Mouse (Mus musculus): ENCODE results near the gene Tcf7l2. TPM values are rescaled to one million over a fixed set of nuclear protein-coding genes. Genes with fewer than 3 reads are reported as not detected.

Gene Tcf7l2
- polyA plus RNA-seq, 1 experiment from 2014 or later = 76.8 TPM

DNA sequence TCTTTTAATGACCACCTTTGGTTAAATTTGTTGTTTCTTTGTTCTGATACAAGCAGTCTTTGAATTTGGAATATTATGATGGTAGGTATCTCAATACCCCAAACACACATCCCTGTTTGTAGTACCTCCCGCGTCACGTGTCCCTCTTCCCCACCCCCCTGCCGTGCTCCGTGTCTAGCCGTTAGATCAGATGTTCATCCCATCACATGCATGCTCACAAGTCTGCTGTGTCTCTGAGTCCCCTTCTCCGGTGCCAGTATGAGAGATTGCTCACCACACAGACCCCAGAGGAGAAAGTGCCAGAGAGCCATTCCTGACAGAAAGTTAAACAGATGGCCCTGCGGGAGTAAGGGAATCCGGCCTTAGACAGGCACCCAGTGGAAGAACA is 186.0 kb downstream of the Tcf7l2 start:
- 81% methylated on average over 9 of the region's 9 CpGs for WGBS
- Histone ChIP-seq H3K9ac (ENCODE audit: low read length) (no peak overlapping the region), H3K4me3 (replicated peaks; ENCODE audit: low read length) (no peak overlapping the region), H3K36me3 (ENCODE audit: control insufficient read depth, insufficient read depth, low read length) (peaks cover 7% of the 10 kb centered on the region), H3K27me3 (ENCODE audit: control insufficient read depth, insufficient read depth, low read length) (no peaks in the 10 kb centered on the region), H3K4me1 (ENCODE audit: control insufficient read depth, insufficient read depth, low read length) (no peaks in the 10 kb centered on the region), H3K27ac (ENCODE audit: low read length) (no peak overlapping the region), H3K9me3 (replicated peaks; ENCODE audit: control insufficient read depth, low read length) (no peaks in the 10 kb centered on the region), H3K4me2 (ENCODE audit: low read depth, low read length) (no peak overlapping the region)
- no peak for ATAC-seq (ENCODE audit: insufficient read depth, low FRiP score)

DNA sequence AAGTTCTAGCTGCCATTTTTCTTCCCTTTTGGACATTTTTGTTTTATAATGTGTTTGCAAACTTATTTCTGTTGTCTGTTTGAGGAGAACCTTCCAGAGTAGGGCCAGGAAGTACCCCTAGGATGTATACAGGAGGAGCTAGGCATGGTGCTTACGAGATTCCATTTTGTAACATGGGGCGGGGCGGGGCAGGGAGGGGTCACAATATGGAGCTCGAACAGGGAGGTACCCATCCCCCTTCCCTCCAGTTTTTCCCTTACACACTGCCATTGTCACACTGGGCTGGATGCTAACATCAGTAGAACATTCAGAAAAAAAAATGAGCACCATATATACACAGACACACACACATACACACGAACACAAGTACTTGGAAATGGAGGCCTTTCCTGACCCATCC is 187.1 kb downstream of the Tcf7l2 start:
- Histone ChIP-seq H3K36me3 (ENCODE audit: control insufficient read depth, insufficient read depth, low read length) (peaks cover 5% of the 10 kb centered on the region), H3K4me3 (replicated peaks; ENCODE audit: low read length) (no peak overlapping the region), H3K9ac (ENCODE audit: low read length) (no peak overlapping the region), H3K27ac (ENCODE audit: low read length) (no peak overlapping the region), H3K27me3 (ENCODE audit: control insufficient read depth, insufficient read depth, low read length) (no peaks in the 10 kb centered on the region), H3K9me3 (replicated peaks; ENCODE audit: control insufficient read depth, low read length) (no peaks in the 10 kb centered on the region), H3K4me2 (ENCODE audit: low read depth, low read length) (no peak overlapping the region), H3K4me1 (ENCODE audit: control insufficient read depth, insufficient read depth, low read length) (no peaks in the 10 kb centered on the region)
- WGBS = 87% methylated on average over 5 of the region's 5 CpGs
- ATAC-seq (ENCODE audit: insufficient read depth, low FRiP score) = peak; percentile 21; the same call in 1 of the 2 replicates

DNA sequence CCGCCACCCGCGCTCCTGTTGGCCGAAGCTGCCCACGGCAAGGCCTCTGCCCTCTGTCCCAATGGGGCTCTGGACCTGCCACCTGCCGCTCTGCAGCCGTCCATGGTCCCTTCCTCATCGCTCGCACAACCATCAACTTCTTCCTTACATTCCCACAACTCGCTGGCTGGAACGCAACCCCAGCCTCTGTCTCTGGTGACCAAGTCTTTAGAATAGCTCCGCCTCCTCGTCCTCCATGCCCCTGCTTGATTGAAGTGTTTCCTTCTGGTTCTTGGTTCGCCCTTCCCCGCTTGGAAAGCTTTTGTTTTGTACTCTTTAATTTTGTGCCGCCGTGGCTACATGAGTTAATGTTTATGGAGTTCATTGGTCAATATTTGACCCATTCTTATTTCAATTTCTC is 190.0 kb downstream of the Tcf7l2 start:
- ATAC-seq (ENCODE audit: insufficient read depth, low FRiP score) = no peak
- Histone ChIP-seq H3K27me3 (ENCODE audit: control insufficient read depth, insufficient read depth, low read length) (no peaks in the 10 kb centered on the region), H3K4me1 (ENCODE audit: control insufficient read depth, insufficient read depth, low read length) (no peaks in the 10 kb centered on the region; the same call in 1 of the 2 replicates), H3K9ac (ENCODE audit: low read length) (no peak overlapping the region), H3K4me2 (ENCODE audit: low read depth, low read length) (no peak overlapping the region), H3K9me3 (replicated peaks; ENCODE audit: control insufficient read depth, low read length) (no peaks in the 10 kb centered on the region), H3K27ac (ENCODE audit: low read length) (no peak overlapping the region), H3K36me3 (ENCODE audit: control insufficient read depth, insufficient read depth, low read length) (peaks cover 5% of the 10 kb centered on the region), H3K4me3 (replicated peaks; ENCODE audit: low read length) (no peak overlapping the region)
- WGBS = 94% methylated on average over 17 of the region's 17 CpGs

DNA sequence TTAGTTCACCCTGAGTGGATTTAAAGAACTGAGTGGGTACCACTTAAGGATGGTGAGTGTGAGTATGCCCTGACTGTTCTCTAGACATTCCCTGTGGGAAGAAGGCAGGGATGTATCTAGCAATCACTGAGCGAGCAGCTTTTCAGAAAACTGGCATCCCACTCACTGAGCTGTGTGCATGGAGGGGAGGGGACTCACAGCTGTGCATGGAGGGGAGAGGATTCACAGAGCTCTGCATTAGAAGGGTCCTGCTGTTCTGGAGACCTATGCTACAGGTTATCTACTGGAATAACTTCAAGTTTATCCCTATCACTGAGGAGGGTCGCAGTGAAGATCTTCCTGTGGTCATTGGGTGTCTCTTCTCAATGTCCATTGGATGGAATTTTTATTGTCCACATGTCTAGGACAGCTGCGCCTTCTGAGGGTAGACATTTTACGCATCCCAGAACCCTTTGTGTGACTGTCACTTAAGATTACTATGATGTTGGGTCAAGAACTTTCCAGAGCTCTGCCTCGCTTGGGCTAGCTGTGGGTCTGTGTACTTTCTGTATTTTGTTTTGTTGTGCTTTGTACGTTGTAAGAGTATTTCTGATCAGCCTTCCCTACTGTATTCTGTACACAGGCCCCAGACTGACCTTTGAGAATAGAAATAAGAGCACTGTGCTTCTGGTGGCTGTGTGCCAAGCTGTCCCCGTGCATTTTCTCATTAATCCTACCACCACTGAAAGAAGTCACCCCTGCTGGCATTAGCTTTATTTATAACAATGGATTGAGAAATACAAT is 192.5 kb downstream of the Tcf7l2 start:
- H3K9me3 ChIP-seq (replicated peaks; ENCODE audit: control insufficient read depth, low read length) = no peaks in the 10 kb centered on the region
- no peak overlapping the region for H3K27ac ChIP-seq (ENCODE audit: low read length)
- peaks cover 5% of the 10 kb centered on the region for H3K36me3 ChIP-seq (ENCODE audit: control insufficient read depth, insufficient read depth, low read length)
- no peaks in the 10 kb centered on the region for H3K27me3 ChIP-seq (ENCODE audit: control insufficient read depth, insufficient read depth, low read length)
- no peak overlapping the region for H3K4me3 ChIP-seq (replicated peaks; ENCODE audit: low read length)
- 61% methylated on average over 7 of the region's 7 CpGs for WGBS
- H3K4me2 ChIP-seq (ENCODE audit: low read depth, low read length) = no peak overlapping the region
- no peaks in the 10 kb centered on the region; the same call in 1 of the 2 replicates for H3K4me1 ChIP-seq (ENCODE audit: control insufficient read depth, insufficient read depth, low read length)
- no peak overlapping the region for H3K9ac ChIP-seq (ENCODE audit: low read length)
- 0 out of 2 replicates have a peak, but pooled peaks have one; percentile 14 for ATAC-seq (ENCODE audit: insufficient read depth, low FRiP score)

DNA sequence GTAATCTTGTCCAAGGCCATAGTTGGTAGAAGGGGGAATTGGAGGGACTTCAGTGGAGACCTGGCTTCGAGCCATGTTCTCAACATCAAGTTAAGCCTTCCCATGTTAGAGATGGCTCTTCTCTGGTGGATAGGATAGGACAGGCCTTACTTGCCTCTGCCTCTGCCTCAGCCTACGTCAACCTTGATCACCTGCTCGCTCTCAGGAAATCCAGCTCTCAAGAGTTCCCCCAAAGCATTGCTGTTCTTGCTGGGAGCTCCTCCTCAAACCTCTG is 193.0 kb downstream of the Tcf7l2 start:
- Histone ChIP-seq H3K4me1 (ENCODE audit: control insufficient read depth, insufficient read depth, low read length) (no peaks in the 10 kb centered on the region; the same call in 1 of the 2 replicates), H3K27me3 (ENCODE audit: control insufficient read depth, insufficient read depth, low read length) (no peaks in the 10 kb centered on the region), H3K36me3 (ENCODE audit: control insufficient read depth, insufficient read depth, low read length) (peaks cover 5% of the 10 kb centered on the region), H3K27ac (ENCODE audit: low read length) (no peak overlapping the region), H3K4me3 (replicated peaks; ENCODE audit: low read length) (no peak overlapping the region), H3K9me3 (replicated peaks; ENCODE audit: control insufficient read depth, low read length) (no peaks in the 10 kb centered on the region), H3K9ac (ENCODE audit: low read length) (no peak overlapping the region), H3K4me2 (ENCODE audit: low read depth, low read length) (no peak overlapping the region)
- WGBS = 79% methylated on average over 3 of the region's 3 CpGs
- ATAC-seq (ENCODE audit: insufficient read depth, low FRiP score) = 0 out of 2 replicates have a peak, but pooled peaks have one; percentile 12

DNA sequence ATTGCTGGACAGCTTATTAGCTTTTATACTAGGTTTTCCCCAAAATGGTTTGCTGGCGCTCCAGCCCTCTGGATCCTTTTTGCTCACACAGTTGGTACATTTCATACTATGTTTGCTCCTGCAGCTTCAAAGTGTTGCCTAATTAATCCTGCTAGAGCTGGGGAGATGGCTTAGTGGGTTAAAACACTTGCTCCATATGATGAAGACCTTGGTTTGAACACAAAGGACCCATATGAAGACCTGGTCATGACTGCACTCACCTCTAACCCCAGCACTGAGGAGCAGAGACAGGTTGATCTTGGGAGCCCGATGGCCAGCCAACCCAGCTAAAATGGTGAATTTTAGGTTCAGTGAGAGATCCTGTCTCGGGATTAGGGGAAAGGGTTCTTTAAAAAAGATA is 195.4 kb downstream of the Tcf7l2 start:
- 91% methylated on average over 3 of the region's 3 CpGs for WGBS
- H3K27ac ChIP-seq (ENCODE audit: low read length) = no peak overlapping the region
- no peak overlapping the region for H3K4me2 ChIP-seq (ENCODE audit: low read depth, low read length)
- H3K36me3 ChIP-seq (ENCODE audit: control insufficient read depth, insufficient read depth, low read length) = no peaks in the 10 kb centered on the region
- H3K9ac ChIP-seq (ENCODE audit: low read length) = no peak overlapping the region
- no peaks in the 10 kb centered on the region for H3K27me3 ChIP-seq (ENCODE audit: control insufficient read depth, insufficient read depth, low read length)
- H3K4me3 ChIP-seq (replicated peaks; ENCODE audit: low read length) = no peak overlapping the region
- H3K4me1 ChIP-seq (ENCODE audit: control insufficient read depth, insufficient read depth, low read length) = peaks cover 13% of the 10 kb centered on the region
- no peak for ATAC-seq (ENCODE audit: insufficient read depth, low FRiP score)
- no peaks in the 10 kb centered on the region for H3K9me3 ChIP-seq (replicated peaks; ENCODE audit: control insufficient read depth, low read length)

DNA sequence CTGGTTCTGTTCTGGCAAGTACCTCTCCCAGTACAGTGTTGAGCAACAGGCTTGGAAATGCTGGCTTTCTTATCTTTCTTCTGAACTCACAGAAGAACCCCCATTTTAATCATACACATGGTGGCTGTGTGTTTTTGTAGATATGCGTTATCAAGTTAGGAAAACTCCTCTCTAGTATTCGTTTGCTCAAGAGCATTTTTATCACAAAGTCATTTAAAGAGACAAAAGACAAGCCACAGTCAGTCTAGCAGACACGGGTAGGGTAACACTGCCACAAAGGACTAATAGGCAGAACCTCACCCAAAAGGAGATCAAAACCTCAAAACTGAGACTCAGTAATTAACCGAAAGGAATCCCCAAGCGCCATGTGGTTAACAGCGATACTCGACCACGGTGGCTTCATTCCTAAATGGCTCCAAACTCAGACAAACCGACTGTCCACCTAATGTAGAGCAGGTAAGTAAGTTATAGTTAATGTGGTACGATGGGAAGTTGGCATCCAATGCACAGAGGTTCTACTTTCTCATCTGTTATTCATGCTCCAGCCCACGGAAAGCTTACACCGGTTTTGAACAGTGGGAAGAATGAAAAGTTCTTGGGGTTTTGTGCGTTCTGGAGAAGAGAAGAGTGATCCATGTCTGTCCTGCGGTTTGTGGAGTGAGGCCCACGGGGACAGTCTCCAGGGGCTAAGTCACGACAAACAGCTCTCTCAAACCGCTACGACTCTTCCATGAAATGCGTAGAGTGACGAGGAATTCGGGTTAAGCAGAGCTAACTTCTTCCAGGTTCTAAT is 196.8 kb downstream of the Tcf7l2 start:
- H3K36me3 ChIP-seq (ENCODE audit: control insufficient read depth, insufficient read depth, low read length) = no peaks in the 10 kb centered on the region
- H3K4me3 ChIP-seq (replicated peaks; ENCODE audit: low read length) = no peak overlapping the region
- H3K9me3 ChIP-seq (replicated peaks; ENCODE audit: control insufficient read depth, low read length) = no peaks in the 10 kb centered on the region
- ATAC-seq (ENCODE audit: insufficient read depth, low FRiP score) = no peak
- no peak overlapping the region for H3K27ac ChIP-seq (ENCODE audit: low read length)
- no peak overlapping the region for H3K9ac ChIP-seq (ENCODE audit: low read length)
- H3K4me1 ChIP-seq (ENCODE audit: control insufficient read depth, insufficient read depth, low read length) = peaks cover 13% of the 10 kb centered on the region
- no peak overlapping the region for H3K4me2 ChIP-seq (ENCODE audit: low read depth, low read length)
- WGBS = 83% methylated on average over 21 of the region's 21 CpGs
- H3K27me3 ChIP-seq (ENCODE audit: control insufficient read depth, insufficient read depth, low read length) = no peaks in the 10 kb centered on the region

DNA sequence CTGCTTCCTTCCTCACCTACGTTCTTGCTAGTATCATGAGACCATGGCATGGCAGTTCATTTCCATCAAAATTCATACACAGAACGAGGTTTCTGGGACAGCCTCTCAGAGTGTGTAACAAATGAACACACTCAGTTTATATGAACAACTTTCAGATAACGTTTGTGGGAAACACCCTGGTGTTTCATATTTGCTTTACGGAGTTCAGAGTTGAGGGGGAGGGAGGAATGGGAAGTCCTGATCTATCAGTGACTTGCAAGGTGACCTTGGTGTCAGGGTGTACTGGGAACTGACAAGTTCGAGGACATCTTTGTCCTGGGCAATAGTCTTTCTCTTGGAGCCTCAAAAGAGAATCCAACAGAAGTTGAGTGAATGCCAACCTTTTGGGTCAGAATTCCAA is 197.5 kb downstream of the Tcf7l2 start:
- WGBS = 65% methylated on average over 5 of the region's 5 CpGs
- no peak for ATAC-seq (ENCODE audit: insufficient read depth, low FRiP score)

DNA sequence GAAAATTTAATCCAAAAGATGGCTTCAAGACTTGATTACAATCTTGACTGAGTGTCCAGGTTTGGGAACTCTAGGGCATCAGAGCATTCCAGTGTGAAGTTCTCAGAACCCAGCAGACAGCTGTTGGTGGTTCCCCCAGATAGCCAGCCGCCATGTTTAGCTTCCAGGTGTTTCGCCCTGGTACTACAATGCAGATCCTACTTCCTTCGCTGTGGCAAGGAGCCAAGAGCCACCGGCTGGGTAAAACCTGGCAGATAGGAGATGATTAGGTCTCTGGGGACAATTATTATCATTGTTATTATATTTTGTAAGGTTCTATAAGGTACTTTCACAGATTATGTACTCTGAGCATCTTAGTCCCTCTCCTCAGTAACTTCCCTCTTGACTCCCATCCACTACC is 198.1 kb downstream of the Tcf7l2 start:
- Histone ChIP-seq H3K27ac (ENCODE audit: low read length) (no peak overlapping the region), H3K4me1 (ENCODE audit: control insufficient read depth, insufficient read depth, low read length) (peaks cover 13% of the 10 kb centered on the region), H3K27me3 (ENCODE audit: control insufficient read depth, insufficient read depth, low read length) (no peaks in the 10 kb centered on the region), H3K9ac (ENCODE audit: low read length) (no peak overlapping the region), H3K9me3 (replicated peaks; ENCODE audit: control insufficient read depth, low read length) (no peaks in the 10 kb centered on the region), H3K36me3 (ENCODE audit: control insufficient read depth, insufficient read depth, low read length) (no peaks in the 10 kb centered on the region), H3K4me3 (replicated peaks; ENCODE audit: low read length) (no peak overlapping the region), H3K4me2 (ENCODE audit: low read depth, low read length) (no peak overlapping the region)
- WGBS = 87% methylated on average over 4 of the region's 4 CpGs
- no peak for ATAC-seq (ENCODE audit: insufficient read depth, low FRiP score)

More for the DNA sequence above, 197.5 kb downstream of the Tcf7l2 start:
- peaks cover 13% of the 10 kb centered on the region for H3K4me1 ChIP-seq (ENCODE audit: control insufficient read depth, insufficient read depth, low read length)
- H3K27me3 ChIP-seq (ENCODE audit: control insufficient read depth, insufficient read depth, low read length) = no peaks in the 10 kb centered on the region
- no peak overlapping the region for H3K9ac ChIP-seq (ENCODE audit: low read length)
- H3K27ac ChIP-seq (ENCODE audit: low read length) = no peak overlapping the region
- H3K4me2 ChIP-seq (ENCODE audit: low read depth, low read length) = no peak overlapping the region
- no peaks in the 10 kb centered on the region for H3K36me3 ChIP-seq (ENCODE audit: control insufficient read depth, insufficient read depth, low read length)
- no peak overlapping the region for H3K4me3 ChIP-seq (replicated peaks; ENCODE audit: low read length)
- no peaks in the 10 kb centered on the region for H3K9me3 ChIP-seq (replicated peaks; ENCODE audit: control insufficient read depth, low read length)

Measured in stomach, embryonic 16.5 days (tissue).